Mouse (Mus musculus): Measurements from ENCODE around the gene Kif5a.
"Not testable (repeated sequence)": the region's sequence is repeated elsewhere in the genome, so short reads cannot be mapped to it uniquely, and the experiment has no call there.

The Kif5a gene

DNA sequence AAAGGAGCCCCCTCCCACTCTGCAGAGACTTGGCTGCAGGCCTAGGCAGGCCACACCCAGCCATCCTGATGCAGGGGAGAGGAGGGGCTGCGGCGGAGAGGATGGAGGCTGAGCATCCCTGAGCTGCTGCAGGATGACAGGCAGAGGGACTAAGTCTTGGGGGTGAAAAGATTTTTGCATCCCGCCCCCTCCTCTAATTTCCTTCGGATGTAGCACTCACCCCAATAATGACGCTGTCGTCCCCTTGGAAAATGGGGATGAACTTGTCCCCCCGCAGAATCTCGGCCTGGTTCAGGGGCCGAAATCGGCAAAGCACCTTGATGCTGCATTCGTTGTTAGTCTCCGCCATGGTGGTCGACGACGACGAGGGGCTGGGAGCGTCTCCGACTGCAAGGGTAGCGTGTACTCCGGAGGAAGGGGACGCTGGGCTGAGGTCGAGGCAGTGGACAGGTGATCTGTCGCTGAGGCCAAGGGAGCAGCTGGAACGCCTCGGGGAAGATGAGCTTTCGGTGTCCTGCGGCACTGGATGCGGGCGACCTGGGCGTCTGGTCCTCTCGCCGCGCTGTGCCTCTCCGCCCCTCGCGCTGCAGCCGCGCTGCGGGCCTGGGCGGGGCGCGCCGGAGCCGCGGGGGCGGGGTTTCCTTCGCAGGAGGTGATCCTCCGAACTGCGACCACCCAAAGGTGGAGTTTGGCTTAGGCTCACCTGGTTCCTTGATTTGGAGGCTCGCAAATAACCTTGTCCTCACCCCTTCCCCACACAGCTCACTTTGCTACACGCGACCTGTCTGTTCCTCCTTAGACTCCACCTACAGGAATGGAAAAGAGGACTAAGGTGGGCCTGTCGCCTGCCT, at the start of gene Kif5a:
TSS of gene Kif5a (minus strand) at position 801 of the 851 bp plus-strand sequence.
- peak in 1 of 2 experiments; percentile 36 for DNase-seq

DNA sequence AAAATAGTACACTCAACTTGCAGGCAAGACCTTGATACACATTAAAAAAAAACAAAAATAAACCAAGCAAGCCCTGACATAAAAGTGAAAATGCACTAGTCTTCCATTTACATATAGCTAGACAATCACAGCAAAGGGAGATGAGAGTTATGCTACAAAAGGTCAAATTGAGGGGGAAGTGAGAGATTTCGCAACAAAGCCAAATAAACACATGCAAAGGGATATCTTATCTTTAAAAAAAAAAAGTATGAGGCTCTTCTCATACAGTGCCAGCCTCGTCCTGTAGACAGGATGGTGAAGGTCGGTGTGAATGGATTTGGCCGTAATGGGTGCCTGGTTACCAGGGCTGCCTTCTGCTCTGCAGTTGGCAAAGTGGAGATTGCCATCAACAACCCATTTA, 49.7 kb upstream of the Kif5a start:
- DNase-seq, result no peak

DNA sequence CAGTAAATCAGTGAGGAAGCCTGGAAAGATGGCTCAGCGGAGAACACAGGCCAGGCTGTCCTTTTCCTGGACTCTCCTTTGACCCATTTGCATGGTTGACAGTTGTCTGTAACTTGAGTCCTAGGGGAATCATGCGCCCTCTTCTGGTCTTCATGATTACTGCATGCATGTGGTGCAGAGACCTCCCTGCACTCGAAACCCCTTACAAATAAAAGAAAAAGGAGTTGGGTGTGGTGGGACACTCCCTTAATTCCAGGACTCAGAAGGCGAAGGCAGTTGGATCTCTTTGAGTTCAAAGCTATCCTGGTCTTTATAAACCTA, 49.2 kb upstream of the Kif5a start:
- DNase-seq, result peak; percentile 56 to 76

GRCm38 (mm10) chr10:127311476-127312355, 48.6 kb upstream of the Kif5a start, which contains the start of gene Mars:
Mars (minus strand) TSS chr10:127311786.
- peak; percentile 83 to 84 for DNase-seq

DNA sequence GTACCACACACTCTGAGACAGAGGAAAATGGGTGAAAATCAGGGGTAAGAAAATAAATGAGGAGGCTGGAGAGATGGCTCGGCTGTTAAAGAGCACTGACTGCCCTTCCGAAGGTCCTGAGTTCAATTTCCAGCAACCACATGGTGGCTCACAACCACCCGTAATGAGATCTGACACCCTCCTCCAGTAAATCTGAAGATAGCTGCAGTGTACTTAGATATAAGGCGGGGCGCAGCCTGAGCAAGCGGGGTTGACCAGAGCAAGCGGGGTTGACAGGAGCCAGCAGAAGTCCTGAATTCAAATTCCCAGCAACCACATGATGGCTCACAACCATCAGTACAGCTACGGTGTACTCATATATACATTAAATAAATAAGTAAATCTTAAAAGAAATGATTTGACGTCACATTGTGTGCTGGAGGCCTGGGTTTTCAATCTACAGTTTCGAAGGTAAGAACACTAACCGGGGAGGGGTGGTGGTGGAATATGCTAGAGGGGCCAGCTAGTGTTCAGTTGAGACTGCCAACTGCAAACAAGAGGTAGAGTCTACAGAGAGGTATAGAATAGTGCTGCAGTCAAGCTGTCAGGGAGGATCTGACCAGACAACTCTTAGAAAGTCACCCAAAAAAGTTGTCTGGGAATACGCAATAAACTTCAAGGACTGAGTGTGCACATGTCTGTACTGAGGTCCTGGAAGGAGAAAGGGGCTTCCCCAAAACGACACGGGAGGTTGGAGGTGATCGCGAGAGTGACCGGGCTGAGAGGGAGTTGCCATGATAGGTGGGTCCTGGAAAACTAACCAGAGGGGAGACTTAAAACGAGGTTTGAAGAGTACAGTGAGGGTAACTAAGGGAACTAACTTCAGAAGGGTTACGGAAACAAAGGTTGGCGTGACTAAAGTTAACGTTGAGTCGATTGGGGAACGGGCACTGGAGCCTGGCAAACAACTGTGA, 47.7 kb upstream of the Kif5a start:
- DNase-seq, result no peak

DNA sequence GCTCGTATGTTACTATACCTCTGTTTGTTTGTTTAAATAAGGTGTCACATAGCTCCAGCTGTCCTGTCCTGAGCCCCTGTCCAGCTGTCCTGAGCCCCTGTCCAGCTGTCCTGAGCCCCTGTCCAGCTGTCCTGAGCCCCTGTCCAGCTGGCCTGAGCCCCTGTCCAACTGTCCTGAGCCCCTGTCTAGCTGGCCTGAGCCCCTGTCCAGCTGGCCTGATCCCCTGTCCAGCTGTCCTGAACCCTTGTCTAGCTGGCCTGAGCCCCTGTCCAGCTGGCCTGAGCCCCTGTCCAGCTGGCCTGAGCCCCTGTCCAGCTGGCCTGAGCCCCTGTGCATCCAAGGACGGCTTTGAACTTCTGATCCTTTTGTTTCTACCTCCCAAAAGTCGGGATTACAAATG, 46.0 kb upstream of the Kif5a start:
- DNase-seq, result not testable (repeated sequence)

DNA sequence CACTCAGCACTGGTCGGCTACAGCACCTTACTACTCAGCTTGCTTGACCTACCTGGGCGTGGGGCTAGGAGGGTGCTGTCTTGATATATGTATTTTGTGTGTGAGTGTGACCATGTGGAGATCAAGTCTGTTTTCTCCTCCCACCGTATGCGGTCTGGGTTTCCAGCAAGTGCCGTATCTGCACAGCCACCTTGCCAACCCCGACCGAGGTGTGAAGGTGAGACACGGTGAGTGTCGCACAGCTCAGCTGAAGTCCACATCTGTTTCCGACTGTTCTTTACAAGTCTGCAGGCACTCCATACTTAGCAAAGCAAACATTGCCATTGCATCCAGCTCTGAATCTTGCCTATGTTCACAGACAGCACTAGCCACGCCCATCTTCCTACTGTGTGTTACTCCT, 40.0 kb upstream of the Kif5a start:
- no peak for DNase-seq

DNA sequence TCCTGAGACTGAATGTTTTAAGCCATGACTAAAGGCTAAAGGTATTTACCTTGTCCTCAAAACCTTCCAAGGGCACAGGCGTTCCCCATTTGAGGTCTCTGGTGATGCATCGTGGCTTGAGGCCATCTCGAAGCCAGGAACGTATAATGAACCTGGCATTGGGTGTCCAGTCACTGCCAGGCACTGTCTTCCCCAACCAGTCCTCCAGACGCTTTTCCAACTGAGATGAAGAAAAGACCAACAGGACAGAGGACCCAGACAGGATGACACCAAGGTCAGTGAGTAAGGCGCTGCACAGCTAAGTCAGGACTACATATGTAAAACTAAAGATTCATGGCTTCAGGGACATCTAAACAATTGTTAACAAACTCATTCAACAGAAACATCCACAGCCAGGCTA, 37.2 kb upstream of the Kif5a start:
- no peak for DNase-seq

GRCm38 (mm10) chr10:127297015-127297871, 34.1 kb upstream of the Kif5a start:
- no peak for DNase-seq

DNA sequence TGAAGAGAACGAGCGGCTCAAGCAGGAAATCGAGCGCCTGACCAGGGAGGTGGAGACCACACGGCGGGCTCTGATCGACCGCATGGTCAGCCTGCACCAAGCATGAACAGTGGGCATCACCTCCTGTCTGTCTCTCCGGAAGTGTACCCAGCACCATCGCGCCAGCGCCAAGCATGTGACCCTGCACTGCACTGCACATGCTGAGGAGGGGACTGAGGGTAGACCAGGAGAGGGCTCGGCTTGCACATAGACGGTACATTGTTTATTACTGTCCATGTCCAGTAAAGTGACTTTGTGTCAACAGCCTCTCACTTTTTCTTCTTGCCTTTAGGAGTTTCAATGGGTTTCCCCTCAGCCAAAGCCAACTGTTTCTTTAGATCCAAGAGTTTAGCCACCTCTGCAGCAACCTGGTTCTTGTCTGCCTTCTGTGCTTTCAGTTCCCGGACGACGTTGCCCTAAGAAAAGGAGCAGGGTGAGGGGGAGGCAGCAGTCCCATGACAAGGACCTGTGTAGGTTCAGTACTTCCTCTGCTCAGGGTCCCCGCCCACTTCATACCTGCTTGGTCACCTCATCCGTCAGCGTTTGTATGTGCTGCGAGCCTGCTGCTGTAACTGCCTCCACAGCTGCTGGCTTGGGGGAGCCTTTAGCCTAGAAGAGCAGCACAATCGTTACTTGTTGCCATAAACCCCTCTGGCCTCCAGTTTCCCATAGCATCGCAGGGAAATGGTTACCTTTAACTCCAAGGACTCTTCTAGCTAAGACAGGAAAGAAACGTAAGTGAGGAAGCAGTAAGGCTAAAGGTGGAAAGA, 33.0 kb upstream of the Kif5a start:
- no peak for DNase-seq

GRCm38 (mm10) chr10:127294895-127295510, 31.9 kb upstream of the Kif5a start:
- no peak for DNase-seq

DNA sequence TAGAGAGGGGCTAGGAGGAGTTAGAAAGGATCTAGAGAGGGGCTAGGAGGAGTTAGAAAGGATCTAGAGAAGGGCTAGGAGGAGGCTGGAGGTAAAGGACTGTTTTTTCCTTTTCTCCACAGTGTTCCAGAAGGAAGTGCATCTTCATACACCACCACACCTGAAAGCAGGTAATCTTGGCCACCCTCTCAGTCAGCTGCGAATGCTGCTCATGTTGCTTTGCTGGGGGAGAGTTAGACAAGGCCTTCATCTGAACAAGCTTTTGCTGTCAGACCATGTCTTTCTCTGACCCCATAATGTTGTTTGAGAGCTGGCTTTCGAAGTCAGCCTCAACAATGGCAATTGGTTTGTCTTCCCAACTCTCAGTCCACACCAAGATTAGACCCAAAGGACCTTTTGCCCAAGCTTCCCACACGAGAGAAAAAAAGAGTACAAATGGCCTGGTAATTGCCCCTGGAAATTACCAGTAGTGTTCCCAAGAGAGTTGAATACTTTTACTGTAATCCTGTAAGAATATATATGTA, 30.5 kb upstream of the Kif5a start:
- no peak for DNase-seq

DNA sequence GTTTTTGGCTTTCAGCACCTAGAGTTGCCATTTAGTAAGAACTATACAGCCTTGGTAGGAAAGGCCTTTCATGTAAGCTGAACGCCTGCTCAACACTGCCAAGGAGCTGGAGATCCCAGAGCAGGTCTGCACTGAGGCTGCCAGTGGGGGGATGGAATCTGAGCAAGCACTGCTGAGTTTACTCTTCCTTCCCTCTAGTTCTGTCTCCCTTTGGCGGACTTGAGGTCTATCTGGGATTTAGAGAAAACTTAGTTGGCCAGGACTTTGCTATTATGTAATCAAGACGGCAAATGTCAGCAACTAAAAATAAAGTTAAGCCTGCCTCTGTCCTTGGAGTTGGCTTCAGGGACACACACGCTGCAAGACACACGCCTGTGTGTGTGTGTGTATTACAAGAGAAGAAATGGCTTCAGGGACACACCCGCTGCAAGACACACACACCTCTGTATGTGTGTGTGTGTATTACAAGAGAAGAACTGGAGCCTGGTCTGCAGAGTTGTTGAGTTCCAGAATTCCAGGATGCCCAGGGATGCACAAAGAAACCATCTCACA, 29.9 kb upstream of the Kif5a start:
- DNase-seq, result no peak

DNA sequence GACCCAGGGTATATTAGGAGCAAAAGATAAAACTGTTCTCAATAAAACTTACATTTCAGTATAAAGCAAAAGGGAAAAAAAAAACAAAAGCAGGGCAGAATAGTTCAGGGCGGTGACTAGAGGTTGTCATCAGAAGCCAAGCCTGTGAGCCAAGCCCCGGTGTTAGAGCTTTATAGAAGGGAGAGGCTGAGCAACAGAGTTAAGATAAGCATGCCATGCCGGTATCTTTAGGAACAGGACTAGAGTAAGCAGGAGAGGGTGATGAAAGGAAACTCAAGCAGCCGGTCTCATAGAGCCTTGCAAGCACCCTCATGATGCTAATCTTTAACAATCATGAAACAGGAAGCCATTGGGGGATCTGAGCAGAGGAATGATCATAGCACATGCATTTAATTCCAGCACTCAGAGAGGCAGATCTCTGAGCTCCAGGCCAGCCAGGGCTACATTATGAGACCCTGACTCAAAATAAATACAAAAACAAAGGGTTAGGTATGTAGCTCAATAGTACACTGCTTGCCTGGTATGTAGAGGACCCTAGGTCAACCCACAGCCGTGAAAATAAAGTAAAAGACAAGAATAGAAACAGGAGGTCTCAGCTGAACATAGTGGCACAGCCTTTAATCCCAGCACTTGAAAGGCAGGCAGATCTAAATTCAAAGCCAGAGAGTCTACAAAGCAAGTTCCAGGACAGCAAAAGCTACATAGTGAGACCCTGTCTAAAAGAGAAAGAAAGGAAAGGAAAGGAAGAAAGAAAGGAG, 28.9 kb upstream of the Kif5a start:
- no peak for DNase-seq

GRCm38 (mm10) chr10:127290930-127291880, 28.1 kb upstream of the Kif5a start:
- DNase-seq, result peak; percentile 46 to 57

DNA sequence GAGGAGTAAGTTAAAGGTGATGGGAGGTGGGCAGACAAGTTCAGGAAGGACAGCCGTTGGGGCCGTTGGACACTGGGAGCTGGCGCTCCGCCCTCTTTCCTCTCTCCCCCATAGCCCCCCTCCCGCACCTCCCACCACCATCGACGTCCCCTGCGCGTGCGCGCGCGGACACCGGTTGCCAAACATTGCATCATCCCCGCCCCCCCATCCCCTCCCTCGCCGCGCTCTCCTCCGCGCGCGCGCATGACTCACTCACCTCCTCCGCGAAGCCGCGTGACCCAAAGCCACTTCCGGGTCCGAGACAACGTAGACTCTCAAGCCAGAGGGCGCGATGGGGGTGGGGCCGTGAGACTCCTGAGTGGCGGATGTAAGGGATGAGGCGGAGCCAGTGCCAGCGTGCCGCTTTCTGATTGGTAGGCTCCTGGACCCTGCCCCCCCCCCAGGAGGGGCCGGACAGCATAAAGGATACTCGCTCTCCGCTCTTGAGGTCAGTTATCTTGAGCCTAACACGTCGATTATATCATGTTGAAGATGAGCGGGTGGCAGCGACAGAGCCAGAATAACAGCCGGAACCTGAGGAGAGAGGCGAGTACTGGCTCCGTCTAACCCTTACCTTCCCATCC, 27.3 kb upstream of the Kif5a start:
- peak; percentile 99 to 100 for DNase-seq

- DNase-seq, result peak in 1 of 2 experiments; percentile 41
Observed at GRCm38 (mm10) chr10:127289573-127290191, 26.5 kb upstream of the Kif5a start.

Measured in spleen, adult 18-20 months (tissue).